In genomic region chrX:53611395-53611794, GRCm38 (mm10) we compare ENCODE assay signal across 29 mouse cellular contexts. TPM values are rescaled to one million over a fixed set of nuclear protein-coding genes. Genes with fewer than 3 reads are reported as not detected.
"Had no signal": no experiment of that assay in that cellular context is flagged by ENCODE, and none has a peak within 500 bp of the region (broad histone marks: within the 10 kb centered on the region; RNA-seq: fewer than 3 reads in every experiment).

No protein-coding gene starts in this region.

RNA-seq across cellular contexts. Expression of gene Gm14597, which starts 2.6 kb away (rescaled TPM):
- total RNA-seq: common myeloid progenitor, adult 5-6 weeks; gastrocnemius, adult 18-20 months; gastrocnemius, adult 8-10 months; gastrocnemius, postnatal 10 days; gastrocnemius, postnatal 14 days; gastrocnemius, postnatal 25 days; gastrocnemius, postnatal 36 days; gastrocnemius, postnatal 4 days; granulocyte monocyte progenitor cell, adult 5-6 weeks; heart, adult 18-20 months; heart, adult 8-10 months had no signal
- polyA plus RNA-seq: embryonic facial prominence, embryonic 10.5 days; embryonic facial prominence, embryonic 11.5 days; embryonic facial prominence, embryonic 12.5 days; embryonic facial prominence, embryonic 13.5 days; embryonic facial prominence, embryonic 14.5 days; embryonic facial prominence, embryonic 15.5 days; erythroblast, embryonic 14.5 days; forebrain, embryonic 10.5 days; forebrain, embryonic 11.5 days; forebrain, embryonic 12.5 days; forebrain, embryonic 13.5 days; forebrain, embryonic 14.5 days; forebrain, embryonic 15.5 days; forebrain, embryonic 16.5 days; frontal cortex, adult 2 months; gonadal fat pad, adult 2 months; heart, embryonic 10.5 days; heart, embryonic 11.5 days had no signal

RNA-seq across cellular contexts. Expression of gene Rtl8c, which starts 3.6 kb away (rescaled TPM):
- polyA plus RNA-seq: erythroblast, embryonic 14.5 days had no signal

RNA-seq across cellular contexts. Expression of gene Rtl8a, which starts 32.1 kb away (rescaled TPM):
- total RNA-seq: common myeloid progenitor, adult 5-6 weeks had no signal
